Mouse (Mus musculus) megakaryocyte, embryonic 14.5 days (primary cell): Measurements from ENCODE around the gene Gja4. TPM values are rescaled to one million over a fixed set of nuclear protein-coding genes. Genes with fewer than 3 reads are reported as not detected.

Experiments used
- H3K27me3 ChIP-seq: replicated peaks from 2 replicates; pipeline ENCODE3; 2012; ENCODE audit warnings: inconsistent platforms
- H3K36me3 ChIP-seq: replicated peaks from 2 replicates; pipeline ENCODE3; 2012; ENCODE audit warnings: low read length, inconsistent platforms, mixed read lengths
- H3K4me1 ChIP-seq: 2 replicates; pipeline ENCODE4 v1.6.1; 2012; ENCODE audit warnings: inconsistent platforms
- H3K4me3 ChIP-seq: replicated peaks from 2 replicates; pipeline ENCODE3; 2012; ENCODE audit warnings: moderate library complexity, mild to moderate bottlenecking, inconsistent platforms
- H3K9me3 ChIP-seq: 2 replicates; pipeline ENCODE4 v1.6.1; 2012; ENCODE audit warnings: inconsistent platforms
- FLI1 ChIP-seq: IDR thresholded peaks from 2 replicates; pipeline ENCODE4 v1.6.1; 2012; ENCODE audit warnings: low read length, inconsistent platforms, mixed read lengths
- GATA1 ChIP-seq: IDR thresholded peaks from 3 replicates; pipeline ENCODE4 v1.6.1; 2012; ENCODE audit warnings: mixed read lengths, low read length, inconsistent platforms, borderline replicate concordance
- polyA plus RNA-seq: library from polyadenylated mRNA; stranded (reverse); fragments of >175 nt; gene quantifications from 2 replicates; pipeline ENCODE4 v1.2.3, GENCODE M21; 2012; ENCODE audit warnings: low replicate concordance; ENCODE audit not compliant: insufficient read depth

Gja4 gene
- polyA plus RNA-seq, 1 experiment: 0.72 TPM

GRCm38 (mm10) chr4:127341372-127341771, 27.5 kb upstream of the Gja4 start:
- H3K4me3 ChIP-seq: no peak overlapping the region
- H3K27me3 ChIP-seq: peaks cover 10% of the 10 kb centered on the region
- no peaks in the 10 kb centered on the region for H3K36me3 ChIP-seq
- H3K4me1 ChIP-seq: no peaks in the 10 kb centered on the region
- TF ChIP-seq GATA1 (no peak), FLI1 (no peak)
- H3K9me3 ChIP-seq: no peaks in the 10 kb centered on the region; the same call in 1 of the 2 replicates

- TF ChIP-seq FLI1: no peak
- no peak for TF ChIP-seq GATA1
- Histone ChIP-seq H3K9me3 (no peaks in the 10 kb centered on the region; the same call in 1 of the 2 replicates), H3K4me1 (no peaks in the 10 kb centered on the region), H3K4me3 (no peak overlapping the region), H3K27me3 (peaks cover 18% of the 10 kb centered on the region), H3K36me3 (no peaks in the 10 kb centered on the region)
Observed at GRCm38 (mm10) chr4:127337668-127338067, 23.8 kb upstream of the Gja4 start.

GRCm38 (mm10) chr4:127334870-127335504, 21.1 kb upstream of the Gja4 start:
- Histone ChIP-seq H3K4me1 (peaks cover 8% of the 10 kb centered on the region), H3K4me3 (no peak overlapping the region), H3K36me3 (no peaks in the 10 kb centered on the region), H3K27me3 (peaks cover 32% of the 10 kb centered on the region), H3K9me3 (no peaks in the 10 kb centered on the region; the same call in 1 of the 2 replicates)
- TF ChIP-seq FLI1 (no peak), GATA1 (no peak)

GRCm38 (mm10) chr4:127331171-127331570, 17.3 kb upstream of the Gja4 start:
- peaks cover 55% of the 10 kb centered on the region for H3K27me3 ChIP-seq
- H3K36me3 ChIP-seq: no peaks in the 10 kb centered on the region
- no peak overlapping the region for H3K4me3 ChIP-seq
- no peaks in the 10 kb centered on the region for H3K9me3 ChIP-seq
- peaks cover 14% of the 10 kb centered on the region for H3K4me1 ChIP-seq
- TF ChIP-seq GATA1: no peak
- TF ChIP-seq FLI1: no peak

- peaks cover 62% of the 10 kb centered on the region for H3K27me3 ChIP-seq
- no peaks in the 10 kb centered on the region for H3K9me3 ChIP-seq
- no peaks in the 10 kb centered on the region for H3K36me3 ChIP-seq
- peak within 1 kb of the TSS; percentile 80 for H3K4me3 ChIP-seq
- H3K4me1 ChIP-seq: peaks cover 14% of the 10 kb centered on the region
- TF ChIP-seq FLI1 (no peak), GATA1 (no peak)
Observed at GRCm38 (mm10) chr4:127330181-127331100, 16.6 kb upstream of the Gja4 start, which contains the start of gene Gjb3. TSS of gene Gjb3 (minus strand) at chr4:127330844.

GRCm38 (mm10) chr4:127329751-127330150, 15.9 kb upstream of the Gja4 start:
- Histone ChIP-seq H3K4me1 (peaks cover 18% of the 10 kb centered on the region), H3K9me3 (no peaks in the 10 kb centered on the region), H3K27me3 (peaks cover 64% of the 10 kb centered on the region), H3K36me3 (no peaks in the 10 kb centered on the region), H3K4me3 (no peak overlapping the region)
- no peak for TF ChIP-seq FLI1
- TF ChIP-seq GATA1: no peak

- H3K4me1 ChIP-seq: peaks cover 25% of the 10 kb centered on the region
- H3K4me3 ChIP-seq: no peak overlapping the region
- H3K36me3 ChIP-seq: no peaks in the 10 kb centered on the region
- peaks cover 65% of the 10 kb centered on the region for H3K27me3 ChIP-seq
- no peak for TF ChIP-seq FLI1
- no peak for TF ChIP-seq GATA1
- no peaks in the 10 kb centered on the region for H3K9me3 ChIP-seq
Observed at GRCm38 (mm10) chr4:127329046-127329445, 15.2 kb upstream of the Gja4 start.

GRCm38 (mm10) chr4:127328378-127328777, 14.5 kb upstream of the Gja4 start:
- Histone ChIP-seq H3K4me3 (no peak overlapping the region), H3K9me3 (no peaks in the 10 kb centered on the region), H3K27me3 (peaks cover 68% of the 10 kb centered on the region), H3K36me3 (no peaks in the 10 kb centered on the region), H3K4me1 (peaks cover 27% of the 10 kb centered on the region)
- no peak for TF ChIP-seq FLI1
- TF ChIP-seq GATA1: no peak

GRCm38 (mm10) chr4:127327749-127328148, 13.9 kb upstream of the Gja4 start:
- Histone ChIP-seq H3K4me1 (peaks cover 27% of the 10 kb centered on the region), H3K36me3 (no peaks in the 10 kb centered on the region), H3K4me3 (no peak overlapping the region), H3K27me3 (peaks cover 66% of the 10 kb centered on the region), H3K9me3 (no peaks in the 10 kb centered on the region)
- TF ChIP-seq GATA1 (no peak), FLI1 (no peak)

- H3K27me3 ChIP-seq: peaks cover 65% of the 10 kb centered on the region
- H3K4me1 ChIP-seq: peaks cover 27% of the 10 kb centered on the region
- no peaks in the 10 kb centered on the region for H3K9me3 ChIP-seq
- H3K36me3 ChIP-seq: no peaks in the 10 kb centered on the region
- TF ChIP-seq FLI1: no peak
- no peak for TF ChIP-seq GATA1
- H3K4me3 ChIP-seq: peak overlapping the region; percentile 28
Observed at GRCm38 (mm10) chr4:127327258-127327657, 13.4 kb upstream of the Gja4 start.
